Mouse (Mus musculus): ENCODE data around the gene Gm5447. TPM values are rescaled to one million over a fixed set of nuclear protein-coding genes. Genes with fewer than 3 reads are reported as not detected.

Gm5447 gene
- 0.06 TPM in 1 of 2 replicates, not detected in the other for polyA plus RNA-seq (2012; rRNA removed; ENCODE audit: low replicate concordance)

GRCm38 (mm10) chr13:30973501-30974246 is at the start of gene Gm5447, which contains the start of gene Exoc2:
TSS of gene Gm5447 (plus strand) at chr13:30974204.
TSS of gene Exoc2 (minus strand) at chr13:30974093.

GRCm38 (mm10) chr13:30947540-30947939 is 26.5 kb upstream of the Gm5447 start, which contains the start of gene Hus1b:
TSS of gene Hus1b (minus strand) at chr13:30947759.

Other genes with a start within 250 kb of the Gm5447 start
- gene Irf4, start 225.0 kb upstream of the Gm5447 start, polyA plus RNA-seq (2012; rRNA removed; ENCODE audit: low replicate concordance) = 11.1 and 14.6 TPM in 2 replicates
- 0.11 and 0.16 TPM in 2 replicates for gene Hus1b, start 26.4 kb upstream of the Gm5447 start, polyA plus RNA-seq (2012; rRNA removed; ENCODE audit: low replicate concordance)
- 8.0 and 11.4 TPM in 2 replicates for gene Exoc2, start 111 bp upstream of the Gm5447 start, polyA plus RNA-seq (2012; rRNA removed; ENCODE audit: low replicate concordance)